Mouse (Mus musculus) heart, embryonic 14.5 days (tissue): ENCODE results near the gene Gm10563. TPM values are rescaled to one million over a fixed set of nuclear protein-coding genes. Genes with fewer than 3 reads are reported as not detected.

Experiments
- ATAC-seq: fragments of 200-750 bp; cut with Nextera tagmentation; 2 replicates; pipeline ENCODE4 v1.8.0; 2017; ENCODE audit warnings: low read depth, moderate TSS enrichment; ENCODE audit not compliant: insufficient number of reproducible peaks, insufficient read depth, low FRiP score
- H3K27ac ChIP-seq, 2 experiments: fragments of 200-500 bp in 1 of 2; fragments of 300-500 bp in 1 of 2; sonication (generic) in 1 of 2; replicated peaks in 1 of 2; 2 replicates each; pipeline ENCODE4 v1.5.1; 2012 to 2014; ENCODE audit warnings: low read depth in 2 of 2, low read length in 2 of 2, control low read depth in 1 of 2, mild to moderate bottlenecking in 1 of 2, mixed read lengths in 1 of 2; ENCODE audit not compliant: control insufficient read depth in 1 of 2, insufficient read depth in 1 of 2
- H3K27me3 ChIP-seq: fragments of 300-500 bp; sonication (generic); 2 replicates; pipeline ENCODE4 v1.6.1; 2014; ENCODE audit warnings: mild to moderate bottlenecking, low read length, control low read depth; ENCODE audit not compliant: control insufficient read depth, insufficient read depth
- H3K36me3 ChIP-seq: fragments of 300-500 bp; sonication (generic); 2 replicates; pipeline ENCODE4 v1.6.1; 2014; ENCODE audit warnings: mild to moderate bottlenecking, control low read depth, low read length, mixed read lengths; ENCODE audit not compliant: control insufficient read depth, insufficient read depth
- H3K4me1 ChIP-seq, 2 experiments: fragments of 200-500 bp in 1 of 2; fragments of 300-500 bp in 1 of 2; sonication (generic) in 1 of 2; 2 replicates each; pipeline ENCODE4 v1.6.1; 2012 to 2014; ENCODE audit warnings: low read length in 2 of 2, control low read depth in 1 of 2, mixed read lengths in 1 of 2; ENCODE audit not compliant: control insufficient read depth in 2 of 2, insufficient read depth in 2 of 2
- H3K4me2 ChIP-seq: fragments of 300-500 bp; sonication (generic); 2 replicates; pipeline ENCODE4 v1.6.1; 2014; ENCODE audit warnings: mild to moderate bottlenecking, low read length
- H3K4me3 ChIP-seq, 2 experiments: fragments of 200-500 bp in 1 of 2; fragments of 300-500 bp in 1 of 2; sonication (generic) in 1 of 2; 2 replicates each; pipeline ENCODE4 v1.5.1; 2012 to 2014; ENCODE audit warnings: low read length in 2 of 2, mild to moderate bottlenecking in 2 of 2, control low read depth in 1 of 2, low read depth in 1 of 2, moderate library complexity in 1 of 2; ENCODE audit not compliant: control insufficient read depth in 1 of 2, insufficient read depth in 1 of 2
- H3K9ac ChIP-seq: fragments of 300-500 bp; sonication (generic); 2 replicates; pipeline ENCODE4 v1.6.1; 2014; ENCODE audit warnings: mild to moderate bottlenecking, low read length
- H3K9me3 ChIP-seq: fragments of 300-500 bp; sonication (generic); 2 replicates; pipeline ENCODE4 v1.6.1; 2016; ENCODE audit warnings: low read length, control low read depth; ENCODE audit not compliant: control insufficient read depth
- WGBS: fragments of 180-500 bp; shearing (Covaris S2); extraction: QIAGEN DNeasy Blood & Tissue Kit; methylation state at CpG from one replicate; pipeline ENCODE4 v1.1.7; 2014; 5-methylcytosine and 5-hydroxymethylcytosine counted together
- polyA plus RNA-seq: library from polyadenylated mRNA; unstranded; fragments of >200 nt; fragmentation: Nextera tagmentation; extraction: Ambion mirVana; gene quantifications from 2 replicates; pipeline ENCODE4 v1.2.1, GENCODE M21; 2014

Gm10563 gene
- polyA plus RNA-seq, 1 experiment from 2014 or later, result not detected

GRCm38 (mm10) chr4:155566555-155566954, 78.7 kb downstream of the Gm10563 start:
- no peaks in the 10 kb centered on the region for H3K27me3 ChIP-seq
- H3K36me3 ChIP-seq, result 0 out of 2 replicates have a peak, but pooled peaks cover 9% of the 10 kb centered on the region
- ATAC-seq, result no peak
- H3K9me3 ChIP-seq, result no peaks in the 10 kb centered on the region
- no peak overlapping the region for H3K4me2 ChIP-seq
- peaks cover 18 to 32% of the 10 kb centered on the region in 2 experiments for H3K4me1 ChIP-seq
- H3K27ac ChIP-seq, result no peak overlapping the region
- no peak overlapping the region for H3K4me3 ChIP-seq
- 52% methylated on average over 8 of the region's 8 CpGs for WGBS
- no peak overlapping the region for H3K9ac ChIP-seq

Other genes with a start within 250 kb of the Gm10563 start
- not detected in 2 replicates for gene Gabrd, start 247.3 kb downstream of the Gm10563 start, polyA plus RNA-seq
- 0.63 and 0.86 TPM in 2 replicates for gene Cfap74, start 236.2 kb downstream of the Gm10563 start, polyA plus RNA-seq
- gene Tmem52, start 176.3 kb downstream of the Gm10563 start, polyA plus RNA-seq, result not detected in 2 replicates
- 375 and 396 TPM in 2 replicates for gene Gnb1, start 154.0 kb downstream of the Gm10563 start, polyA plus RNA-seq
- 49.9 and 51.4 TPM in 2 replicates for gene Nadk, start 83.0 kb downstream of the Gm10563 start, polyA plus RNA-seq
- gene Slc35e2, start 44.0 kb downstream of the Gm10563 start, polyA plus RNA-seq, result 7.7 and 8.5 TPM in 2 replicates
- 33.5 and 36.7 TPM in 2 replicates for gene Cdk11b, start 20.6 kb downstream of the Gm10563 start, polyA plus RNA-seq
- gene Mmp23, start 8.0 kb upstream of the Gm10563 start, polyA plus RNA-seq, result 63.1 and 67.1 TPM in 2 replicates
- 12.5 and 15.3 TPM in 2 replicates for gene Mib2, start 23.8 kb upstream of the Gm10563 start, polyA plus RNA-seq
- gene Fndc10, start 48.9 kb upstream of the Gm10563 start, polyA plus RNA-seq, result 1.9 and 2.4 TPM in 2 replicates
- 113 and 115 TPM in 2 replicates for gene Ssu72, start 59.4 kb upstream of the Gm10563 start, polyA plus RNA-seq
- 0.23 and 0.28 TPM in 2 replicates for gene Tmem240, start 89.4 kb upstream of the Gm10563 start, polyA plus RNA-seq
- gene Atad3a, start 115.7 kb upstream of the Gm10563 start, polyA plus RNA-seq, result 89.0 and 95.2 TPM in 2 replicates
- 4.5 and 4.9 TPM in 2 replicates for gene Vwa1, start 129.3 kb upstream of the Gm10563 start, polyA plus RNA-seq
- 2.4 and 2.5 TPM in 2 replicates for gene Tmem88b, start 140.5 kb upstream of the Gm10563 start, polyA plus RNA-seq
- gene Ankrd65, start 145.0 kb upstream of the Gm10563 start, polyA plus RNA-seq, result not detected in 2 replicates
- 146 and 160 TPM in 2 replicates for gene Mrpl20, start 157.5 kb upstream of the Gm10563 start, polyA plus RNA-seq
- 120 and 126 TPM in 2 replicates for gene Ccnl2, start 167.1 kb upstream of the Gm10563 start, polyA plus RNA-seq
- 112 and 118 TPM in 2 replicates for gene Aurkaip1, start 185.9 kb upstream of the Gm10563 start, polyA plus RNA-seq
- gene Mxra8, start 194.3 kb upstream of the Gm10563 start, polyA plus RNA-seq, result 55.5 and 75.6 TPM in 2 replicates
- 9.1 and 10.9 TPM in 2 replicates for gene Dvl1, start 202.0 kb upstream of the Gm10563 start, polyA plus RNA-seq
- gene Tas1r3, start 218.0 kb upstream of the Gm10563 start, polyA plus RNA-seq, result 0.09 and 0.12 TPM in 2 replicates
- gene Cptp, start 224.0 kb upstream of the Gm10563 start, polyA plus RNA-seq, result 10.9 and 11.0 TPM in 2 replicates
- gene Ints11, start 224.1 kb upstream of the Gm10563 start, polyA plus RNA-seq, result 36.0 and 38.5 TPM in 2 replicates
- gene Pusl1, start 246.4 kb upstream of the Gm10563 start, polyA plus RNA-seq, result 28.0 and 30.0 TPM in 2 replicates
- 9.0 and 9.4 TPM in 2 replicates for gene Acap3, start 246.4 kb upstream of the Gm10563 start, polyA plus RNA-seq